Mouse (Mus musculus): ENCODE measurements around the gene Mycl. TPM values are rescaled to one million over a fixed set of nuclear protein-coding genes. Genes with fewer than 3 reads are reported as not detected.

The Mycl gene
- polyA plus RNA-seq, 1 experiment from 2014 or later: 14.2 TPM

DNA sequence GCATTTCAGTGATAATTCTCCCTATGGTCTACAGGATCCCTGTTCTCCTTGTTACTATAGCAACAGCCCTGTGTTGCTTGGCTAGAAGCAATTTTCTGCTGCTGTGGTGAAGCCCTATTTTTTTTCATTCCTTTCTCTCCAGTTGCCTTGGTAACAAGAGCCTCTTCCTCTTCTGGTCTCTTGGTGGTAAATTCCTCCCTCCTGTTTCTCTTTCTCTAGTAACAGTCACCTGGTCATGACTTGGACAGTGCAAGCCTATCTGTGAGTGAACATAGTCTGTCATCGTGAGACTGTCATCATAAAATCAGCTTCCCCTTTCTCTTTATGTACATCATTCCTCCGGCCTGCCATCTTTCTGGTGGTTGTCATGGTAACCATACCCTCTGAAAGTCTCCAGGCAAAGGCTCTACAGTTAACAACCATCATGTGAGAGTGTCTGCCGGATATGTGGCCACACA, 18.5 kb downstream of the Mycl start:
- Histone ChIP-seq H3K4me2 (replicated peaks; ENCODE audit: low read depth) (no peak overlapping the region), H3K4me1 (replicated peaks; ENCODE audit: control insufficient read depth, insufficient read depth) (no peaks in the 10 kb centered on the region), H3K9ac (ENCODE audit: low read length) (no peak overlapping the region), H3K27ac (replicated peaks) (no peak overlapping the region), H3K9me3 (ENCODE audit: control insufficient read depth, low read length) (no peaks in the 10 kb centered on the region), H3K27me3 (ENCODE audit: control insufficient read depth, insufficient read depth, low read length) (no peaks in the 10 kb centered on the region), H3K36me3 (ENCODE audit: control insufficient read depth, insufficient read depth, low read length) (no peaks in the 10 kb centered on the region), H3K4me3 (ENCODE audit: low read depth, low read length) (no peak overlapping the region)
- ATAC-seq (ENCODE audit: low FRiP score, low TSS enrichment) (no peak), DNase-seq (ENCODE audit: low spot score) (no peak)
- no peak for TF ChIP-seq CTCF (IDR thresholded peaks at IDR 0.05; ENCODE audit: low read depth)
- TF ChIP-seq EP300 (optimal IDR thresholded peaks at IDR 0.05): no peak
- 48% methylated on average over 3 of the region's 3 CpGs for WGBS

DNA sequence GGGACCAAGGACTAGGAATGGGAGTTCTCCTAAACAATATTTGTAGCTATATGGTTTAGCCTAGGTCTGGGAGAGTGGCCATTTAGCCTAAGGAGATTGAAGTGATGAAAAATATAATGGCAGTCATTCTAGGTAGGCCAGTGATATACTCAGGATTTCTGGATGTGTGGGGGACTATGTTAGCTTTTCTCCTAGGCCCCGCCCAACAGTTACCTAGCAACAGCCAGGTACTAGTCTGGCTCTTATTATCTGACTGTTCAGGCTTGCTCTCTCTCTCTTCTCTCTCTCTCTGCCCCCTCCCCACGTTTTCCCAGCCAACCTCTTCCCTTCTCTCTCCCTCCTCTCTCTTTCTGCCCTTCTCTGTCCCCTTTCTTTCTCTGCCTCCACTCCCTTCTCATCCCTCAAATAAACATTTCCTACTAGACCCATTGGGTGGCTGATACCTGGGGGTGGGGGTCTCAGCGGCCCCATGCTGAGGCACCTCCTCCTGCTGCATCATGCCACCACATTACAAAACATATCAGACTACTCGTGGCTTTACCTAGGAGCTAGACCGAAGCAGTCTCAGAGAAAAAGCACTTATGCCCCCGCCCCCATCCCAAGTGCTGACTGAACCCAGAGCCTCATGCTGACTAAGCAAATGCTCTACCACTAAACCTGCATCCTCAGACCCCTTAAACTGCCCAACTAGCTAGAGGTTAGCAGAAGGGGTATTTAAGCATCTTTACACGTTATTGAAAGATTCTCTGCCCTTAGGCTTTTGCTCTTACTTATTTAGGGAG, 19.2 kb downstream of the Mycl start:
- Histone ChIP-seq H3K4me1 (replicated peaks; ENCODE audit: control insufficient read depth, insufficient read depth) (no peaks in the 10 kb centered on the region), H3K27me3 (ENCODE audit: control insufficient read depth, insufficient read depth, low read length) (no peaks in the 10 kb centered on the region), H3K36me3 (ENCODE audit: control insufficient read depth, insufficient read depth, low read length) (no peaks in the 10 kb centered on the region), H3K9ac (ENCODE audit: low read length) (no peak overlapping the region), H3K4me3 (ENCODE audit: low read depth, low read length) (no peak overlapping the region), H3K9me3 (ENCODE audit: control insufficient read depth, low read length) (no peaks in the 10 kb centered on the region), H3K27ac (replicated peaks) (no peak overlapping the region), H3K4me2 (replicated peaks; ENCODE audit: low read depth) (no peak overlapping the region)
- TF ChIP-seq EP300 (optimal IDR thresholded peaks at IDR 0.05) (no peak), CTCF (IDR thresholded peaks at IDR 0.05; ENCODE audit: low read depth) (no peak)
- no peak for DNase-seq (ENCODE audit: low spot score)
- 44% methylated on average over 7 of the region's 7 CpGs for WGBS
- no peak for ATAC-seq (ENCODE audit: low FRiP score, low TSS enrichment)

DNA sequence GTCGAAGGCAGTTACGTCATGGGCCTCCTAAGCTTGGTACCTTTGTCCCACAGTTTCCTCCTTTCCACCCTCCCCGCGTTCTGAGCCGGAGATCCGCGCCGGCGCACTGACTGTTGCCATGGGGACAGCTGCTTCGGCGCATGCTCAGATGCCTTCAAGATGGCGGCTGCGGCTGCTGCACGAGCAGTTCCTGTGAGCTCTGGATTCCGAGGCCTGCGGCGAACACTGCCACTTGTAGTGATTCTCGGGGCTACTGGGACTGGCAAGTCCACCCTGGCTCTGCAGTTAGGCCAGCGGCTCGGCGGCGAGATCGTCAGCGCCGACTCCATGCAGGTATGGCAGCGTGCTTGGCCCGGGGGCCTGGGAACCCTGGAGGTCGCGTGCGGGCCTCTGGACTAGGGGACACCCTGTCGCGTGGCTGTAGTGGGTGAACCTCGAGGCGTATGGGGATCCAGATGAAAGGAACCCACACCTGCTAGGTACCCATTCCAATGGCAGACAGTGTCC, 21.1 kb downstream of the Mycl start, which contains the start of gene Trit1:
Gene Trit1, plus strand, starts transcription at position 147 of the 507 bp plus-strand sequence.
- no peaks in the 10 kb centered on the region for H3K27me3 ChIP-seq (ENCODE audit: control insufficient read depth, insufficient read depth, low read length)
- peak within 1 kb of the TSS; percentile 90 for H3K9ac ChIP-seq (ENCODE audit: low read length)
- no peaks in the 10 kb centered on the region for H3K9me3 ChIP-seq (ENCODE audit: control insufficient read depth, low read length)
- TF ChIP-seq CTCF (IDR thresholded peaks at IDR 0.05; ENCODE audit: low read depth) (no peak), EP300 (optimal IDR thresholded peaks at IDR 0.05) (no peak)
- no peaks in the 10 kb centered on the region for H3K36me3 ChIP-seq (ENCODE audit: control insufficient read depth, insufficient read depth, low read length)
- H3K4me2 ChIP-seq (replicated peaks; ENCODE audit: low read depth): peak within 1 kb of the TSS; percentile 80
- under 1% methylated on average over 34 of the region's 34 CpGs for WGBS
- peak within 1 kb of the TSS; percentile 90 for H3K4me3 ChIP-seq (ENCODE audit: low read depth, low read length)
- H3K4me1 ChIP-seq (replicated peaks; ENCODE audit: control insufficient read depth, insufficient read depth): no peaks in the 10 kb centered on the region
- DNase-seq (ENCODE audit: low spot score) (peak; percentile 96), ATAC-seq (ENCODE audit: low FRiP score, low TSS enrichment) (peak; percentile 95)
- peak within 1 kb of the TSS; percentile 90 for H3K27ac ChIP-seq (replicated peaks)

DNA sequence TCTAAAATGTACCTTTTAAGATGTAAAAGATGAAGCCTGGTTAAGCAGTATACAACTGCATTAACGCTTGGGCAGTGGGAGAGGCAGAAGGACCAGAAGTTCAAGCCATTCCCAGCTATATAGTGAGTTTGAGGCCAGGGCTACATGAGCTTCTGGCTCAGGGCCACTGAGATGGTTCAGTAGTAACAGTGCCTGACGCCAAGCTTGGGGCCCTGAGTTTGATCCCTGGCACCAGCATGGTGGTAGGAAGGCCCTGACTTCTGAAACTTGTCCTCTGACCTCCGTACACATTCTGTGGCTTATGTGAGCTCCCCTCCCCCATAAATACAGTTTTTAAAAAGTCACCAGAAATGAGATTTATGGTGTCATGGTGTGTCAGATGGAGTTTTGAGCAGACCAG, 26.1 kb downstream of the Mycl start:
- Histone ChIP-seq H3K9me3 (ENCODE audit: control insufficient read depth, low read length) (no peaks in the 10 kb centered on the region), H3K36me3 (ENCODE audit: control insufficient read depth, insufficient read depth, low read length) (no peaks in the 10 kb centered on the region), H3K4me1 (replicated peaks; ENCODE audit: control insufficient read depth, insufficient read depth) (no peaks in the 10 kb centered on the region), H3K9ac (ENCODE audit: low read length) (no peak overlapping the region), H3K4me2 (replicated peaks; ENCODE audit: low read depth) (no peak overlapping the region), H3K4me3 (ENCODE audit: low read depth, low read length) (no peak overlapping the region), H3K27ac (replicated peaks) (no peak overlapping the region), H3K27me3 (ENCODE audit: control insufficient read depth, insufficient read depth, low read length) (no peaks in the 10 kb centered on the region)
- TF ChIP-seq EP300 (optimal IDR thresholded peaks at IDR 0.05): no peak
- no peak for TF ChIP-seq CTCF (IDR thresholded peaks at IDR 0.05; ENCODE audit: low read depth)
- 92% methylated on average over 3 of the region's 3 CpGs for WGBS
- DNase-seq (ENCODE audit: low spot score) (no peak), ATAC-seq (ENCODE audit: low FRiP score, low TSS enrichment) (no peak)

DNA sequence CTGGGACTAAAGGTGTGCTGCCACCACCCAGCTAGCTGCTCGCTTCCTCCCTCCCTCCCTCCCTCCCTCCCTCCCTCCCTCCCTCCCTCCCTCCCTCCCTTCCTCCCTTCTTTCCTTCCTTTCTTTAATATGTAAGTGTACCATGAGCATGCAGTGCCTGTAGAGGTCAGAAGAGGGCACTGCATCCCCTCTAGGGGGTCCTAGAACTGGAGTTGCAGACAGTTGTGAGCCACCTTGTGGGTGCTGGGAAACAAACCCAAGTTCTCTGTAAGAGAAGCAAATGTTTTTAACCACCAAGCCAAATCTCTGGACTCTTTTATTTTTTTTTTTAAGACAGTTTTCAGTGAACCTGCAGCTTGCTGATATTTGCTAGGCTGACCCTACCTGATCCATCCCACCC, 27.4 kb downstream of the Mycl start:
- TF ChIP-seq CTCF (IDR thresholded peaks at IDR 0.05; ENCODE audit: low read depth) (peak; percentile 29), EP300 (optimal IDR thresholded peaks at IDR 0.05) (no peak)
- H3K4me3 ChIP-seq (ENCODE audit: low read depth, low read length): no peak overlapping the region
- H3K4me1 ChIP-seq (replicated peaks; ENCODE audit: control insufficient read depth, insufficient read depth): no peaks in the 10 kb centered on the region
- H3K36me3 ChIP-seq (ENCODE audit: control insufficient read depth, insufficient read depth, low read length): no peaks in the 10 kb centered on the region
- H3K27ac ChIP-seq (replicated peaks): no peak overlapping the region
- WGBS: 100% methylated on average over 1 of the region's 1 CpGs
- no peak overlapping the region for H3K4me2 ChIP-seq (replicated peaks; ENCODE audit: low read depth)
- H3K27me3 ChIP-seq (ENCODE audit: control insufficient read depth, insufficient read depth, low read length): no peaks in the 10 kb centered on the region
- no peaks in the 10 kb centered on the region for H3K9me3 ChIP-seq (ENCODE audit: control insufficient read depth, low read length)
- no peak for ATAC-seq (ENCODE audit: low FRiP score, low TSS enrichment)
- no peak overlapping the region for H3K9ac ChIP-seq (ENCODE audit: low read length)
- DNase-seq (ENCODE audit: low spot score): no peak

DNA sequence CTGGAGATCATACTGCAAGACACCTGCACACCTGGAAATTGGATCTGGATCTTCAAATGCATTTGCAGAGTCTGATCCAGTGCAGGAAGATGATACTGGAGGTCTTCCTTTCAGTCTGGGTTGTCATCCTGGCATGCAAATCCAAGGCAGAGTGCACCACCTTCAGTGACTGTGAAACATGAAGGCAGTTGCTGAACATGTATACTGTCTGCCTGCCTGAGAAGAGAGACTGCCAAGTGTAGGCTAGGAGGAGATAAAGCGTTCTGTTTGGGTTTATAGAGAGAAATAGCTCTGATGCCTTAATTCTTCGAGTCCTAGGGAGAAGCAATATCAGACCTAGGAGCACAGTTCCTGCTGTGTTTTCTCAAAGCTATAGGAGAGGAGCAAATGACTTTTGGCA, 30.0 kb downstream of the Mycl start:
- Histone ChIP-seq H3K27me3 (ENCODE audit: control insufficient read depth, insufficient read depth, low read length) (no peaks in the 10 kb centered on the region), H3K4me1 (replicated peaks; ENCODE audit: control insufficient read depth, insufficient read depth) (no peaks in the 10 kb centered on the region), H3K9me3 (ENCODE audit: control insufficient read depth, low read length) (no peaks in the 10 kb centered on the region), H3K4me2 (replicated peaks; ENCODE audit: low read depth) (no peak overlapping the region), H3K9ac (ENCODE audit: low read length) (no peak overlapping the region), H3K4me3 (ENCODE audit: low read depth, low read length) (no peak overlapping the region), H3K27ac (replicated peaks) (no peak overlapping the region), H3K36me3 (ENCODE audit: control insufficient read depth, insufficient read depth, low read length) (no peaks in the 10 kb centered on the region)
- no peak for TF ChIP-seq CTCF (IDR thresholded peaks at IDR 0.05; ENCODE audit: low read depth)
- no peak for TF ChIP-seq EP300 (optimal IDR thresholded peaks at IDR 0.05)
- DNase-seq (ENCODE audit: low spot score) (no peak), ATAC-seq (ENCODE audit: low FRiP score, low TSS enrichment) (no peak)
- 55% methylated on average over 2 of the region's 2 CpGs for WGBS
